Mouse (Mus musculus) midbrain, embryonic 14.5 days (tissue): ENCODE data around the gene Ndufa8. TPM values are rescaled to one million over a fixed set of nuclear protein-coding genes. Genes with fewer than 3 reads are reported as not detected.

Experiments
- ATAC-seq: fragments of 200-750 bp; cut with Nextera tagmentation; 2 replicates; pipeline ENCODE4 v1.8.0; 2017; ENCODE audit warnings: moderate number of reproducible peaks, moderate library complexity; ENCODE audit not compliant: low FRiP score, low TSS enrichment
- DNase-seq: peaks from one replicate; pipeline ENCODE4 v3.0.0-alpha.2; 2015
- H3K27ac ChIP-seq: fragments of 300-500 bp; sonication (generic); replicated peaks from 2 replicates; pipeline ENCODE4 v1.5.1; 2014; ENCODE audit warnings: mild to moderate bottlenecking, low read depth, low read length, moderate library complexity
- H3K27me3 ChIP-seq: fragments of 300-500 bp; sonication (generic); 2 replicates; pipeline ENCODE4 v1.6.1; 2014; ENCODE audit warnings: low read length, control low read depth, mixed read lengths; ENCODE audit not compliant: control insufficient read depth, insufficient read depth
- H3K36me3 ChIP-seq: fragments of 300-500 bp; sonication (generic); 2 replicates; pipeline ENCODE4 v1.6.1; 2014; ENCODE audit warnings: low read length, control low read depth; ENCODE audit not compliant: control insufficient read depth, insufficient read depth
- H3K4me1 ChIP-seq: fragments of 300-500 bp; sonication (generic); 2 replicates; pipeline ENCODE4 v1.6.1; 2014; ENCODE audit warnings: mild to moderate bottlenecking, antibody characterized with exemption, low read length, control low read depth; ENCODE audit not compliant: control insufficient read depth, insufficient read depth
- H3K4me2 ChIP-seq: fragments of 300-500 bp; sonication (generic); 2 replicates; pipeline ENCODE4 v1.6.1; 2014; ENCODE audit warnings: mild to moderate bottlenecking, low read length, moderate library complexity
- H3K4me3 ChIP-seq: fragments of 300-500 bp; sonication (generic); replicated peaks from 2 replicates; pipeline ENCODE4 v1.5.1; 2014; ENCODE audit warnings: low read depth, low read length
- H3K9ac ChIP-seq: fragments of 300-500 bp; sonication (generic); replicated peaks from 2 replicates; pipeline ENCODE4 v1.6.1; 2014; ENCODE audit warnings: mild to moderate bottlenecking, low read length, moderate library complexity
- H3K9me3 ChIP-seq: fragments of 300-500 bp; sonication (generic); 2 replicates; pipeline ENCODE4 v1.6.1; 2016; ENCODE audit warnings: low read length, control low read depth, mixed read lengths; ENCODE audit not compliant: control insufficient read depth
- WGBS: fragments of 180-500 bp; shearing (Covaris S2); extraction: QIAGEN DNeasy Blood & Tissue Kit; methylation state at CpG from one replicate; pipeline ENCODE4 v1.1.7; 2014; 5-methylcytosine and 5-hydroxymethylcytosine counted together
- polyA plus RNA-seq: library from polyadenylated mRNA; unstranded; fragments of >200 nt; fragmentation: Nextera tagmentation; extraction: Ambion mirVana; gene quantifications from 2 replicates; pipeline ENCODE4 v1.2.1, GENCODE M21; 2014

Ndufa8 gene
- polyA plus RNA-seq, 1 experiment from 2014 or later = 263 TPM

DNA sequence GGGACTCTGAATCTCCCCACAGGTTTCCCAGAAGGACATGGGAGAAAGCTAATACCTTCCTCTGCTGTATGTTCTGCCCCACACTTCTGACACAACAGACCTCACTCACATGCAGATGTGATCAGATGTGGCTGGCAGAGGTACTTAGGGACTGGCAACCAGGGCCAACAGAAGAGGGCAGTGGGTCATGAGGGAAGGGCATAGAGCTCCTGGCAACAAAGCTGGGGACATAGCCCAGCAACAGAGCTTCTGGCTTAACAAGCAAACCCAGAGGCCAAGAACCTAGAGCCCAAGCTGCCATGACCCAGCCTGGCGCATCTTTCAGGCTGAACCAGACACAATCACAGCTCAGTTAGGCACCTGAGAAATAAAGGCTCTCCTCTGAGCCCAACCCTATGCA, 35.8 kb upstream of the Ndufa8 start:
- 88% methylated on average over 1 of the region's 1 CpGs for WGBS

DNA sequence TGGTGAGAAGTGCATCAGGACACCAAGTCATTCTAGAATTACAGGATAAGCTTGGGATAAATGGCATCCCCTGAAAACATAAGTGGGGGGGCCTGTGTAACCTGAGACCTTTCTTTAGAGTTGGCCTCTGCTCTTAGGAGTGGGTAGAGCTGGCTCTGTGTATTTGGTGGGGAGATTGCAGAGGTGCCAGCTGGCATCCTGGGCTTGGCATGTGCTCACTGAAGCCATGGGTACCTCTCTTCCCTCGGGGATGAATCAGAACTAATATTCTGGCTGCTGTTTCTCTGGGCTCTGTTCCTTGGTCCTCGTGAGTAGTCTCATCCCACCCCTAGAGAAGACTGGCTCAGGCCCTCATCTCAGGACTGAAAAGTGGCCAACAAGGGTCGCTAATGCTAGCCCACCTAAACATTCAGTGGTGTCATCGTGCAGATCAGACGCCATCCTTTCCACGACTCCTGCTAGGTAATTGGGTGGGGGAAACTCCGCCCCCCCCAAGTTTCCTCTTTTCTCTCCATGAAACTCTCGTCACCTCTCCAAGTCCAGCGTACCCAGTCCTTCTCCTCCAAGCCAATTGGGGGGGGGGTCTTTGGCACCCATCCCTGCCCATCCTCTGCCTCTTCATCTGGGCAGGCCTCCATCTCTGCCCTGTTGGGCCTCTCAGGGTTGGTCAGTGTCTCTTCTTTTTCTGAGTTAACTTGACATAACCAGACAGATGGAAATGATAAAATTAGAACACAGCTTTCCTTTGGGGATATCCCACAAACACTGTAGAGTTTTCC, 33.8 kb upstream of the Ndufa8 start:
- no peak overlapping the region for H3K9ac ChIP-seq
- ATAC-seq (no peak), DNase-seq (no peak)
- no peak overlapping the region for H3K4me3 ChIP-seq
- no peaks in the 10 kb centered on the region for H3K9me3 ChIP-seq
- H3K4me2 ChIP-seq = no peak overlapping the region
- peaks cover 8% of the 10 kb centered on the region; the same call in 1 of the 2 replicates for H3K27me3 ChIP-seq
- WGBS = 86% methylated on average over 9 of the region's 9 CpGs
- no peaks in the 10 kb centered on the region for H3K36me3 ChIP-seq
- no peaks in the 10 kb centered on the region for H3K4me1 ChIP-seq
- H3K27ac ChIP-seq = no peak overlapping the region

More for the DNA sequence above, 35.8 kb upstream of the Ndufa8 start:
- no peak overlapping the region for H3K27ac ChIP-seq
- ATAC-seq (no peak), DNase-seq (no peak)
- no peaks in the 10 kb centered on the region for H3K36me3 ChIP-seq
- no peaks in the 10 kb centered on the region for H3K4me1 ChIP-seq
- no peaks in the 10 kb centered on the region for H3K9me3 ChIP-seq
- no peak overlapping the region for H3K9ac ChIP-seq
- no peak overlapping the region for H3K4me2 ChIP-seq
- no peak overlapping the region for H3K4me3 ChIP-seq
- peaks cover 23% of the 10 kb centered on the region for H3K27me3 ChIP-seq

GRCm38 (mm10) chr2:36081446-36081845, 32.2 kb upstream of the Ndufa8 start:
- ATAC-seq (no peak), DNase-seq (no peak)
- 36% methylated on average over 9 of the region's 9 CpGs for WGBS
- peaks cover 6% of the 10 kb centered on the region; the same call in 1 of the 2 replicates for H3K4me1 ChIP-seq
- no peaks in the 10 kb centered on the region for H3K27me3 ChIP-seq
- no peak overlapping the region for H3K27ac ChIP-seq
- no peaks in the 10 kb centered on the region for H3K9me3 ChIP-seq
- H3K4me2 ChIP-seq = no peak overlapping the region
- no peaks in the 10 kb centered on the region for H3K36me3 ChIP-seq
- no peak overlapping the region for H3K9ac ChIP-seq
- H3K4me3 ChIP-seq = no peak overlapping the region

GRCm38 (mm10) chr2:36077160-36077761, 28.1 kb upstream of the Ndufa8 start:
- no peaks in the 10 kb centered on the region for H3K27me3 ChIP-seq
- H3K9ac ChIP-seq = peak overlapping the region; percentile 26; the same call in 1 of the 2 replicates
- ATAC-seq (peak; percentile 41; the same call in 1 of the 2 replicates), DNase-seq (peak; percentile 41)
- H3K4me1 ChIP-seq = peaks cover 6% of the 10 kb centered on the region; the same call in 1 of the 2 replicates
- H3K4me2 ChIP-seq = peak overlapping the region; percentile 46
- no peaks in the 10 kb centered on the region for H3K36me3 ChIP-seq
- H3K4me3 ChIP-seq = 0 out of 2 replicates have a peak overlapping the region, but pooled peaks have one; percentile 7
- no peaks in the 10 kb centered on the region for H3K9me3 ChIP-seq
- no peak overlapping the region for H3K27ac ChIP-seq
- WGBS = 23% methylated on average over 11 of the region's 11 CpGs

GRCm38 (mm10) chr2:36075210-36075609, 26.0 kb upstream of the Ndufa8 start:
- no peak for DNase-seq
- no peak for ATAC-seq
- 91% methylated on average over 5 of the region's 5 CpGs for WGBS

GRCm38 (mm10) chr2:36073781-36074180, 24.6 kb upstream of the Ndufa8 start:
- H3K9ac ChIP-seq = no peak overlapping the region
- DNase-seq (no peak), ATAC-seq (no peak)
- H3K9me3 ChIP-seq = no peaks in the 10 kb centered on the region
- H3K36me3 ChIP-seq = no peaks in the 10 kb centered on the region
- no peak overlapping the region for H3K4me2 ChIP-seq
- WGBS = 62% methylated on average over 3 of the region's 3 CpGs
- no peak overlapping the region for H3K27ac ChIP-seq
- H3K4me1 ChIP-seq = peaks cover 6% of the 10 kb centered on the region; the same call in 1 of the 2 replicates
- no peak overlapping the region for H3K4me3 ChIP-seq
- H3K27me3 ChIP-seq = no peaks in the 10 kb centered on the region

More at GRCm38 (mm10) chr2:36075210-36075609, 26.0 kb upstream of the Ndufa8 start:
- Histone ChIP-seq H3K9me3 (no peaks in the 10 kb centered on the region), H3K27me3 (no peaks in the 10 kb centered on the region), H3K36me3 (no peaks in the 10 kb centered on the region), H3K4me2 (no peak overlapping the region), H3K4me1 (peaks cover 6% of the 10 kb centered on the region; the same call in 1 of the 2 replicates), H3K4me3 (no peak overlapping the region), H3K27ac (no peak overlapping the region), H3K9ac (no peak overlapping the region)

GRCm38 (mm10) chr2:36071660-36072305, 22.6 kb upstream of the Ndufa8 start:
- Histone ChIP-seq H3K9ac (no peak overlapping the region), H3K4me2 (no peak overlapping the region), H3K36me3 (no peaks in the 10 kb centered on the region), H3K27me3 (no peaks in the 10 kb centered on the region), H3K4me1 (no peaks in the 10 kb centered on the region), H3K27ac (no peak overlapping the region), H3K9me3 (no peaks in the 10 kb centered on the region), H3K4me3 (no peak overlapping the region)
- no peak for ATAC-seq
- no peak for DNase-seq
- WGBS = 80% methylated on average over 8 of the region's 8 CpGs

GRCm38 (mm10) chr2:36067132-36067531, 17.9 kb upstream of the Ndufa8 start:
- WGBS = 20% methylated on average over 9 of the region's 9 CpGs
- no peaks in the 10 kb centered on the region for H3K4me1 ChIP-seq
- H3K9me3 ChIP-seq = no peaks in the 10 kb centered on the region
- no peak overlapping the region for H3K9ac ChIP-seq
- H3K36me3 ChIP-seq = no peaks in the 10 kb centered on the region
- no peak overlapping the region for H3K27ac ChIP-seq
- peak; percentile 37 for DNase-seq
- H3K4me2 ChIP-seq = no peak overlapping the region
- no peak overlapping the region for H3K4me3 ChIP-seq
- H3K27me3 ChIP-seq = no peaks in the 10 kb centered on the region
- no peak for ATAC-seq
